Mouse (Mus musculus) embryonic facial prominence, embryonic 13.5 days (tissue): ENCODE data around the gene Zfp59. TPM values are rescaled to one million over a fixed set of nuclear protein-coding genes. Genes with fewer than 3 reads are reported as not detected.
"Not testable (repeated sequence)": the region's sequence is repeated elsewhere in the genome, so short reads cannot be mapped to it uniquely, and the experiment has no call there.

Experiments used
- ATAC-seq: fragments of 200-750 bp; cut with Nextera tagmentation; 2 replicates; pipeline ENCODE4 v1.8.0; 2017; ENCODE audit warnings: low read depth; ENCODE audit not compliant: insufficient number of reproducible peaks, insufficient read depth, low FRiP score, low TSS enrichment
- H3K27ac ChIP-seq: fragments of 300-500 bp; sonication (generic); 2 replicates; pipeline ENCODE4 v1.5.1; 2015; ENCODE audit warnings: moderate library complexity, mild to moderate bottlenecking, inconsistent platforms
- H3K27me3 ChIP-seq: fragments of 300-500 bp; sonication (generic); 2 replicates; pipeline ENCODE4 v1.6.1; 2015; ENCODE audit warnings: mild to moderate bottlenecking, inconsistent platforms
- H3K36me3 ChIP-seq: fragments of 300-500 bp; sonication (generic); 2 replicates; pipeline ENCODE4 v1.6.1; 2015; ENCODE audit warnings: mild to moderate bottlenecking, inconsistent platforms
- H3K4me1 ChIP-seq: fragments of 300-500 bp; sonication (generic); 2 replicates; pipeline ENCODE4 v1.6.1; 2015; ENCODE audit warnings: inconsistent platforms
- H3K4me2 ChIP-seq: fragments of 300-500 bp; sonication (generic); 2 replicates; pipeline ENCODE4 v1.6.1; 2015; ENCODE audit warnings: moderate library complexity, mild to moderate bottlenecking, inconsistent platforms
- H3K4me3 ChIP-seq: fragments of 300-500 bp; sonication (generic); 2 replicates; pipeline ENCODE4 v1.5.1; 2015; ENCODE audit warnings: mild to moderate bottlenecking, inconsistent platforms
- H3K9ac ChIP-seq: fragments of 300-500 bp; sonication (generic); 2 replicates; pipeline ENCODE4 v1.6.1; 2015; ENCODE audit warnings: mild to moderate bottlenecking, inconsistent platforms
- H3K9me3 ChIP-seq: fragments of 300-500 bp; sonication (generic); 2 replicates; pipeline ENCODE4 v1.6.1; 2016; ENCODE audit warnings: inconsistent platforms
- WGBS: fragments of 180-500 bp; shearing (Covaris S2); methylation state at CpG from one replicate; pipeline ENCODE4 v1.1.7; 2015; ENCODE audit warnings: mixed read lengths; 5-methylcytosine and 5-hydroxymethylcytosine counted together
- polyA plus RNA-seq: library from polyadenylated mRNA; unstranded; fragments of >200 nt; fragmentation: Nextera tagmentation; extraction: Ambion mirVana; gene quantifications from 2 replicates; pipeline ENCODE4 v1.2.1, GENCODE M21; 2015

The Zfp59 gene
- polyA plus RNA-seq, 1 experiment from 2014 or later = 9.5 TPM

DNA sequence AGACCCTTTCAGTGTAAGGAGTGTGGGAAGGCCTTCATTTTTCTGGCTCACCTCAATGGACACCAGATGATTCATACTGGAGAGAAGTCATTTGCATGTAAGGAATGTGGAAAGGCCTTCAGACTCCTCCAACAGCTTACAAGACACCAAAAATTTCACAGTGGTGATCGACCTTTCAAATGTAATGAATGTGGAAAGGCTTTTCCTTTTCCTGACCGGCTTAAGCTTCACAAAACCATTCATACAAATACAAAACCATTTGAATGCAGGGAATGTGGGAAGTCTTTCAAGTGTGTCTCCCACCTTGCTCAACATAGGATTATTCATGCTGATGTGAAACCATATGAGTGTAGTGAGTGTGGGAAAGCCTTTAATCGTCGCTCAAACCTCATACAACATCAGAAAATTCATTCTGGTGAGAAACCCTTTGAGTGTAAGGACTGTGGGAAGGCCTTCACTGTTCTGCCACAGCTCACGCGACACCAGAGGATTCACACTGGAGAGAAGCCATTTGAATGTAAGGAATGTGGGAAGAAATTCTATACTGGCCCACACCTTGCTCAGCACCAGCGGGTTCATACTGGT lies 19.8 kb upstream of the Zfp59 start:
- Histone ChIP-seq H3K9ac (no peak overlapping the region), H3K27me3 (no peaks in the 10 kb centered on the region), H3K27ac (no peak overlapping the region), H3K36me3 (peaks cover 49% of the 10 kb centered on the region), H3K4me3 (no peak overlapping the region), H3K4me1 (no peaks in the 10 kb centered on the region), H3K9me3 (no peaks in the 10 kb centered on the region; the same call in 1 of the 2 replicates), H3K4me2 (no peak overlapping the region)
- ATAC-seq = no peak
- 92% methylated on average over 7 of the region's 7 CpGs for WGBS

DNA sequence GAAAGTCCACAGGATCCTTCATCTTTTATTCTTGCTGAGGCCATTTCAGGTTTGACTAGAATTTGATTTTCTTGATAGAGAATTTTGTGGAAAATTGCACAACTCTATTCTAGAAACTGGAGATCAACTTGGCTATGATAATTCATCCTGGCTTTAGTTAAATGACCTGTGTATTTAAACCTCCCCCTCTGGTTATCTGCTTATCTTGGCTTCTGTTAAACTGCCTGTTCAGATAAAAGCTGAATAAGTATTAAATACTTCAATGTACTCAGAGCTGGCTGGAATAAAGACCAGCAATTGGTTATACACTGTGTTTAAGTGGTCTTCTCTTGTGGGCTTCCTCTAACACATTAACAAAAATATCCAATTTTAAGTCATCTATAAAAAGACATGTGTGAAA lies 15.8 kb upstream of the Zfp59 start:
- no peak overlapping the region for H3K9ac ChIP-seq
- no peak for ATAC-seq
- no peak overlapping the region for H3K4me3 ChIP-seq
- H3K27me3 ChIP-seq = no peaks in the 10 kb centered on the region
- no peak overlapping the region for H3K4me2 ChIP-seq
- no peak overlapping the region for H3K27ac ChIP-seq
- H3K9me3 ChIP-seq = peaks cover 6% of the 10 kb centered on the region
- H3K4me1 ChIP-seq = no peaks in the 10 kb centered on the region
- H3K36me3 ChIP-seq = peaks cover 33% of the 10 kb centered on the region

DNA sequence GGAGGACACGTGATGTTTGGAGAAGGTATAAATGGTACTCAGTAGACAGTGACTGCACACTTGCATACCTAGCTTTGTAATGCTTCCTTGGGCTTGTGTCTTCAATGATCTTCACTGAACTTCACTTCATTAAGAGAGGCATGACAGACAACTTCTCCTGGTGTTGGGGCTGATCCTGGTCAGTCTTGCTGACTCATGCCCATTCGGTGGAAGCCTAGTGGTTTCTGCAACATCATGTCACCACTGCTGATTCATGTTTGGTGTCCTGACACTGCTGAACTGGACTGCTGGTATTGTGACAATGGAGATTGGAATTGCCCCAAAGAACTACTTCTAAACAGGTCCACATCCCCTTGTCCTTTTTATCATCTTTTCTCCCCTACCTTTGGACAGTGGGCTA lies 4.3 kb upstream of the Zfp59 start:
- H3K4me2 ChIP-seq = no peak overlapping the region
- no peaks in the 10 kb centered on the region for H3K27me3 ChIP-seq
- no peak overlapping the region for H3K4me3 ChIP-seq
- no peaks in the 10 kb centered on the region for H3K9me3 ChIP-seq
- peaks cover 2% of the 10 kb centered on the region for H3K4me1 ChIP-seq
- no peak overlapping the region for H3K9ac ChIP-seq
- H3K27ac ChIP-seq = no peak overlapping the region
- no peaks in the 10 kb centered on the region for H3K36me3 ChIP-seq
- no peak for ATAC-seq
- 82% methylated on average over 2 of the region's 2 CpGs for WGBS

DNA sequence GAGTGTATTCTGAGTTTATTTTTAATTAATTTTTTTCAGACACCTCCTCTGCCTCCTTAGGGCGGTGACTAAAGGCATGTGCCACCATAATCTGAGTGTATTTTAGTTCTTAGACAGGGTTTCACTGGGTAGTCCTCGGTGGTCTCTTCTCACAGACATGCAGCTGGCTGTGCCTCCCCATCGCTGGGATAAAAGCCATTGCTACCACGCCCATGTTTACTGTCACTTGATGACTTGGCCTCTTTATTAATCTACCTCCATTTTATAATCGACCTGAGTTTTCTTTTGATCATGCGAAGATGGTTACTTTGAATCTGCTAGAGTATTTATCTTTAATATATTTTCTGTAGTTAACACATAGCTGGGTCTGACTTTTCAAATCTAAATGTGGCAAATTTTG lies 511 bp upstream of the Zfp59 start:
- no peaks in the 10 kb centered on the region for H3K36me3 ChIP-seq
- peak overlapping the region; percentile 71 for H3K27ac ChIP-seq
- no peaks in the 10 kb centered on the region for H3K27me3 ChIP-seq
- H3K4me1 ChIP-seq = peaks cover 6% of the 10 kb centered on the region
- no peaks in the 10 kb centered on the region for H3K9me3 ChIP-seq
- H3K4me2 ChIP-seq = peak overlapping the region; percentile 56
- WGBS = 27% methylated on average over 6 of the region's 6 CpGs
- H3K4me3 ChIP-seq = peak overlapping the region; percentile 54
- H3K9ac ChIP-seq = peak overlapping the region; percentile 70
- ATAC-seq = no peak

DNA sequence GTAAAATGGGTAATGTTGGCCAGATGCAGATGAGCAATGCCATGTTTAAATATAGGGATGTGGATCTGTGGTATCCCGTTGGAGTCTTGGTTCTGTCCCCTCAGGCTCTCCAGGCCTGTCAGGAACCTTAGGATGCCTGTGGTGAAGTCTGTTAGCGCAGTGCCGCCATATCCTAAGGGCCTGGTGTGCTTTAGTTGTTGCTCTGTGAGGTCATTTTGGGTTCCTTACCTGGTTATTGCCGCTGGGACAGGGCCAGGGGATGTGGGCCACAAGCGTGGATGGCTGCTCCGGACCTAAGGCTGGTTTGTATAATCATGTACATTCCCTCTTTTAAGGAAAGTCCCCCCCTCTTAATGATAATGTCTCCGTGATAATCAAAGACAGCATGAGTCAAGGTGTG lies 1.2 kb downstream of the Zfp59 start:
- H3K36me3 ChIP-seq = peaks cover 4% of the 10 kb centered on the region
- H3K4me1 ChIP-seq = peaks cover 6% of the 10 kb centered on the region
- peak overlapping the region; percentile 56 for H3K4me2 ChIP-seq
- H3K9ac ChIP-seq = no peak overlapping the region
- WGBS = 90% methylated on average over 7 of the region's 7 CpGs
- H3K27ac ChIP-seq = no peak overlapping the region
- no peak for ATAC-seq
- no peaks in the 10 kb centered on the region for H3K9me3 ChIP-seq
- H3K4me3 ChIP-seq = peak overlapping the region; percentile 54
- no peaks in the 10 kb centered on the region for H3K27me3 ChIP-seq

DNA sequence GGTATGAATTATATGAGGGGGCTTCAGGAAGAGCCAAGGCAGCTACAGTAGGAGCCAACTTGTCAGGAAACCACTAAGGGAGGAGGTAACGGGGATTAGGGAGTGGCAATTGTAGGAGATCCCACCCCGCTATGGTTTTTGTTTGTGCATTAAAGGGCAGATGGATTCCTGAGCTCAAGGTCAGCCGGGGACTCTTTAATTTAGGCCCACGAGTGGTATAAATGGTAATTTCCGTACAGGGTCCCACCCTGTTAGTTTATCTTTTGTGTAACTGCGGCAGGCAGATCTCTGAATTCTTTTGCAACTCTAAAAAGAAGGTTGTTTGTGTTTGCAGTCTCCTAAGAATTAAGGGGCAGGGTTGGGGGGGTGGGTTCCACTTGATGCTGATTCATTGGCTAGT lies 1.7 kb downstream of the Zfp59 start:
- H3K36me3 ChIP-seq = peaks cover 9% of the 10 kb centered on the region
- H3K9ac ChIP-seq = no peak overlapping the region
- H3K4me2 ChIP-seq = no peak overlapping the region
- ATAC-seq = no peak
- H3K27ac ChIP-seq = no peak overlapping the region
- no peaks in the 10 kb centered on the region for H3K9me3 ChIP-seq
- H3K27me3 ChIP-seq = no peaks in the 10 kb centered on the region
- peaks cover 6% of the 10 kb centered on the region for H3K4me1 ChIP-seq
- WGBS = 90% methylated on average over 6 of the region's 6 CpGs
- H3K4me3 ChIP-seq = no peak overlapping the region

DNA sequence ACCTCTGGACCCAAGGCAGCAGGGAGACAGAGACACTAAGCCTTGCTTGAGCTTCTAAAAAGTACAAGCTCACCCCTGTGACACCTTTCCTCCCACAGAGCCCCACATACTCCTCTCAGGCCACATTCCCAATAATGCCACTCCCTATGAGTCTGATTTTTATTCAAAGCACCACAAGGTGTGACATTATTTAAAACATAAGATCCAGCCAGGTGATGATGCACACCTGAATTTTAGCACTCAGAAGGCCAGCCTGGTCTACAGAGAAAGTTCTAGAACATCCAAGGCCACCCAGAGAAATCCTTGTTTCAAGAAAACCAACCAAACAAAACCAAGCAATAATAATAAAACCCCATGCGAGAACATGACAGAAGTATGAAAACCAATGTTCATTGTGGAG lies 18.8 kb downstream of the Zfp59 start, which contains the start of gene Zfp607a:
Gene Zfp607a, plus strand, starts transcription at position 301 of the 400 bp plus-strand sequence.
- Histone ChIP-seq H3K9me3 (0 out of 2 replicates have a peak, but pooled peaks cover 3% of the 10 kb centered on the region), H3K4me3 (no peak within 1 kb of the TSS), H3K9ac (no peak within 1 kb of the TSS), H3K27ac (no peak within 1 kb of the TSS), H3K27me3 (no peaks in the 10 kb centered on the region), H3K36me3 (peaks cover 32% of the 10 kb centered on the region), H3K4me1 (peaks cover 6% of the 10 kb centered on the region), H3K4me2 (no peak within 1 kb of the TSS)
- ATAC-seq = no peak
- 96% methylated on average over 1 of the region's 1 CpGs for WGBS

DNA sequence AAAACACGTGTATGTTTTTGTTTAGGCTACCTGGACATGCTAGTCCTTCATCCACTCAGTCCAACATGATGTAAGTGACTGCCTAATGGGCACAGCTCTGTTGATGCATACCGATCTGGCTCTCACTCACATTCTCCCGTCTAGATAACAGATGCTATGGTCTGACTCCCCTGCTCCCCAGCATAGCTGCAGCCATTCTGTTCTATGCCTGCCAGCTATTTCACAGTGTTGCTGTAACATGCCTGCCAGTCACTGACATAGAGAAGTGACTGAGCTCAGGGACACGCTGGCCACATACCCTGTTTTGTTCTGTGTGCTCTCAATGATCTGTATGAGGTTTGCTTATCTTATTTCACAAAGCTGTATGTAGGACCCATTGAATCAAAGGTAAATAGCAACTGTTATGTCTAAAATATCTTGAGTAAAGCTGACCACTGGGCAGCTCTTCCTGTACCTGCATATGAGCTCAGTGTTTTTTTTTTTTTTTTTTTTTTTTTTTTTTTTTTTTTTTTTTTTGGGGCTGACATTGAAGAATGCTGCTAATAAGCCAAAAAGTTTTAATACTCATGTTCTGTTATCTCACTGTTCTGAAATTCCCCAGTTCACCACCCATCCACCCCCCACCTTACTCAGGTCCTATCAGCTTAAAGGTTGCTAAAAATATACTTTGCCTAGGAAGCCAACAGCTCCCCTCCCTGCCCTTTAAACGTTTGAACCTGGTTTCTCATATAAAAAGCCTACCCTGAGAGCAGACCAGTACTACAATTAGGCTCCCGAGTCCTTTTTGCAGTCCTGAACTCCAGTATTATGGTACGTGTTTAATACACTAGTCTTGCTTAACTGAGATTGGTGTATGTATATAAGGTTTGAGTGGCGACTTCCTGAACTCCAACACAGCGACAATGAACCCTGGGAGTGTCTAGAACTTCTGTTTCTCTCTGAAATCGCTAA lies 21.2 kb downstream of the Zfp59 start:
- H3K36me3 ChIP-seq = peaks cover 24% of the 10 kb centered on the region
- H3K4me1 ChIP-seq = peaks cover 6% of the 10 kb centered on the region
- 0 out of 2 replicates have a peak, but pooled peaks cover 3% of the 10 kb centered on the region for H3K9me3 ChIP-seq
- WGBS = 28% methylated on average over 10 of the region's 10 CpGs
- H3K9ac ChIP-seq = peak overlapping the region; percentile 76
- peak overlapping the region; percentile 72; the same call in 1 of the 2 replicates for H3K27ac ChIP-seq
- no peaks in the 10 kb centered on the region for H3K27me3 ChIP-seq
- peak overlapping the region; percentile 64 for H3K4me3 ChIP-seq
- no peak for ATAC-seq
- H3K4me2 ChIP-seq = peak overlapping the region; percentile 81

DNA sequence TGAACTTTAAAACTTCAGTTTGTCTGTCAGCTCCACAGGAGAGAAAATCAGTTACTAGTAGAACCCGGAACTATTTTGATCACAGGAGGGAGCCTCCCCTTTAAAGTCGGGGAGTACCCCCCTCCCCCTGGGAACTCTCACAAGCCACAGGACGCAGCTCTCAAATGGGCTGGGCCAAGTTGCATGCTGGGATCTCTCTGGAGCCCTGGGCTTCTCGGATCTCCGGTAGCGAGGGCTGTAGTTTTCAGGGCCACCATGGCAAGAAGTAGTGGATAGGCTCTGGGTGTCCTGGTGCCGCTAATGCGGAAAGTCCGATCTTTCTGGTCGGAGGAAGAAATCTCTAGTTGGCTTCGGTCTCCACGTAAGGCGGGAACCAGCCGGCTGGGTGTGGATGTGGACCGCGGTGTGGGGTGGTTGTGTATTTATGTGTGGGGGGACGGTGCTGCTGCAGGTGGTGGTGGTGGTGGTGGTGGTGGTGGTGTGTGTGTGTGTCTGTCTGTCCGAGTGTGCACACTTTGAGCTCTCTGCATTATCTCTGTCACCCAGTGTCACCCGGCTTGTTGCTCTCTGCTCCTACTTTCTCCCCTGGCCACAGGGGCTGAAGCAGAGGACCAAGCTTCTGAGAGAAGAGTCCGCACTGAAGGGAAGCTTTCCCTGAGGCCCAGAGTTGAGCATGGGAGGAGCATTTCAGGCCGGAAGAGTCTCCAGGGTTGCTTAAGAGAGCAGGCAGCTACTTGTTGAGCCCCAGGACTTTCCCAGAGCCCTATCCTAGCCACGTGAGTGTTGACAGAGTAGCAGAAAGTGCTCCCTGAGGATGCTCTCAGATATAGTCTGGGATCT lies 22.2 kb downstream of the Zfp59 start:
- Histone ChIP-seq H3K4me2 (peak overlapping the region; percentile 81), H3K27me3 (no peaks in the 10 kb centered on the region), H3K9me3 (0 out of 2 replicates have a peak, but pooled peaks cover 3% of the 10 kb centered on the region), H3K36me3 (peaks cover 21% of the 10 kb centered on the region), H3K4me1 (peaks cover 6% of the 10 kb centered on the region), H3K9ac (peak overlapping the region; percentile 76), H3K4me3 (peak overlapping the region; percentile 64), H3K27ac (peak overlapping the region; percentile 72)
- ATAC-seq = peak; percentile 86
- 2% methylated on average over 22 of the region's 22 CpGs for WGBS

DNA sequence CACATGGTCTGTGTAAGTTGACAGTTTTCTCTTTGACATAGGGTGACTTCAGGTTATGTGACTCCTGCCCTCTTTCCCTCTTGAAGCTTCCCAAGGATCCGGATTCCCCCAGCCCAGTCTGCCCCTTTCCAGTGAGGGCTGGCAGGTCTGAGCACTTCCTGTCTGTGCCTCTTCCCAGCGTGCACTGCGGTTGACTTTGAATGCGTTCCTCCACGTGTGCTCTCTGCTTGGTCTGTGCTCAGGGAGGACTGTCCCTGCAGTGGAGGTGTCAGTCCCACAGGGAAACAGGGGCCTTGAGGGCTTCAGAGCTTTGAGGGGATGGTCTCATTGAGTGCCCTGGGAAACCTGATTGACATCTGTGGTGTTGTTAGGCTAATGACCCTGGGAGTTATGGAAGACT lies 24.2 kb downstream of the Zfp59 start:
- not testable (repeated sequence) for H3K27me3 ChIP-seq, H3K4me2 ChIP-seq, ATAC-seq, H3K27ac ChIP-seq, H3K9ac ChIP-seq, H3K4me1 ChIP-seq, H3K9me3 ChIP-seq, H3K4me3 ChIP-seq
- H3K36me3 ChIP-seq = peaks cover 31% of the 10 kb centered on the region
- WGBS = 88% methylated on average over 5 of the region's 5 CpGs

DNA sequence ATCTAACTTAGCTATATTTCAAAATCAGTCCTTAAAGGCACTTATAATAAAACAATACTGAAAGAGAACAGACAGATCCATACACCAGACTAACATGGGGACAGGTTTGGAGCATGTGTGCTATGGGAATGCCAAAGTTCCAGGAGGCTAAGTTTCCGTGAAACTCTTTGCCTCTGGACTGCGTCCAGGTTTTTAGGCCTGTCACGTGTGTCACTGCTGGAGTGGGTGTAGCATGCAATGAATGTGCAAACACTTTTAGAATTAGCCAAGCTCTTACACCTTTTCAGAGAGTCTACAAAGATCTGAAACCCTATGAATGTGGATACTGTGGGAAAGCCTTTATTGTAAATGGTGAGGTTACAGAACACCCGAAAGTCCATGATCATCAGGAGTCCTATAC lies 43.3 kb downstream of the Zfp59 start:
- 94% methylated on average over 4 of the region's 4 CpGs for whole genome bisulfite sequencing
- Histone ChIP-seq H3K4me1 (no peaks in the 10 kb centered on the region), H3K4me2 (no peak overlapping the region), H3K9ac (no peak overlapping the region), H3K27ac (no peak overlapping the region), H3K27me3 (no peaks in the 10 kb centered on the region), H3K36me3 (peaks cover 66% of the 10 kb centered on the region), H3K4me3 (no peak overlapping the region), H3K9me3 (peaks cover 11% of the 10 kb centered on the region; the same call in 1 of the 2 replicates)
- ATAC-seq = no peak
